Mouse (Mus musculus) kidney, postnatal 0 days (tissue): ENCODE results near the gene Ace2. TPM values are rescaled to one million over a fixed set of nuclear protein-coding genes. Genes with fewer than 3 reads are reported as not detected.

Source experiments
- ATAC-seq: fragments of 200-750 bp; cut with Nextera tagmentation; replicated peaks from 2 replicates; pipeline ENCODE4 v1.8.0; 2017; ENCODE audit warnings: low read depth, moderate number of reproducible peaks, moderate TSS enrichment, moderate library complexity; ENCODE audit not compliant: low FRiP score
- DNase-seq: peaks from one replicate; pipeline ENCODE4 v3.0.0-alpha.2; 2016; ENCODE audit warnings: low spot score
- H3K27ac ChIP-seq: fragments of 300-500 bp; sonication (generic); 2 replicates; pipeline ENCODE4 v1.5.1; 2014; ENCODE audit warnings: mild to moderate bottlenecking
- H3K27me3 ChIP-seq: fragments of 300-500 bp; sonication (generic); 2 replicates; pipeline ENCODE4 v1.6.1; 2014; ENCODE audit warnings: low read length, mixed read lengths; ENCODE audit not compliant: insufficient read depth
- H3K36me3 ChIP-seq: fragments of 300-500 bp; sonication (generic); 2 replicates; pipeline ENCODE4 v1.6.1; 2014; ENCODE audit warnings: low read length, mixed read lengths; ENCODE audit not compliant: insufficient read depth
- H3K4me1 ChIP-seq: fragments of 300-500 bp; sonication (generic); replicated peaks from 2 replicates; pipeline ENCODE4 v1.6.1; 2014; ENCODE audit warnings: antibody characterized with exemption, low read length, mixed read lengths; ENCODE audit not compliant: insufficient read depth
- H3K4me2 ChIP-seq: fragments of 300-500 bp; sonication (generic); 2 replicates; pipeline ENCODE4 v1.6.1; 2014; ENCODE audit warnings: mild to moderate bottlenecking, low read length, moderate library complexity, mixed read lengths
- H3K4me3 ChIP-seq: fragments of 300-500 bp; sonication (generic); replicated peaks from 2 replicates; pipeline ENCODE4 v1.5.1; 2014; ENCODE audit warnings: low read depth, low read length
- H3K9ac ChIP-seq: fragments of 300-500 bp; sonication (generic); 2 replicates; pipeline ENCODE4 v1.6.1; 2014; ENCODE audit warnings: low read depth, low read length
- H3K9me3 ChIP-seq: fragments of 300-500 bp; sonication (generic); replicated peaks from 2 replicates; pipeline ENCODE4 v1.6.1; 2016; ENCODE audit warnings: low read length, inconsistent platforms, mixed read lengths
- CTCF ChIP-seq: IDR thresholded peaks from 2 replicates; pipeline ENCODE4 v1.5.1; 2016; ENCODE audit warnings: antibody characterized with exemption, low read depth, mild to moderate bottlenecking, moderate library complexity
- WGBS: fragments of 180-500 bp; shearing (Covaris S2); extraction: QIAGEN DNeasy Blood & Tissue Kit; methylation state at CpG from one replicate; pipeline ENCODE4 v1.1.7; 2014; 5-methylcytosine and 5-hydroxymethylcytosine counted together
- polyA plus RNA-seq: library from polyadenylated mRNA; unstranded; fragments of >200 nt; fragmentation: Nextera tagmentation; extraction: Ambion mirVana; gene quantifications from 2 replicates; pipeline ENCODE4 v1.2.1, GENCODE M21; 2015

Gene Ace2
- polyA plus RNA-seq, 1 experiment from 2014 or later = 71.0 TPM

GRCm38 (mm10) chrX:164102198-164102597, 36.9 kb upstream of the Ace2 start:
- no peaks in the 10 kb centered on the region for H3K36me3 ChIP-seq
- WGBS = 76% methylated on average over 7 of the region's 7 CpGs
- TF ChIP-seq CTCF = no peak
- no peaks in the 10 kb centered on the region for H3K27me3 ChIP-seq
- H3K4me2 ChIP-seq = no peak overlapping the region
- ATAC-seq (no peak), DNase-seq (no peak)
- no peak overlapping the region for H3K27ac ChIP-seq
- no peak overlapping the region for H3K9ac ChIP-seq
- no peaks in the 10 kb centered on the region for H3K4me1 ChIP-seq
- H3K4me3 ChIP-seq = no peak overlapping the region
- no peaks in the 10 kb centered on the region for H3K9me3 ChIP-seq

DNA sequence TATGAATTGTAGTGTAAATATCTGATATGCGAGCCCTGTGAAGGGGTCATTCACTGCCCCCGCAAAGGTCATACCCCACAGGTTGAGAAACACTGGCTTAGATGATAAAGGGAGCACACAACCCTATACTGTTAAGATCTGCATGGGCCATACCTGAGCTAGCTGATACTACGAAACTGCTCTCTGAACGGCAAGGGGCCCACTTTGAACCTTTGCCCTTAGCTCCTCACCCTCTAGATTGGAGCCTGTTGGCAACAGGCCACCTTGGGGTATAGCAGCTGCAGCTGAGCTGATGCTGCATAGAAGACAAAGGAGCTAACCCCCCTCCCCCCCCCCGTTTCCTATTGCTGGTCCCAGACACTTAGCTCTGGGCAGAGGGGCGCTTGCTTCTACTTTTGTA, 36.5 kb upstream of the Ace2 start:
- no peaks in the 10 kb centered on the region for H3K36me3 ChIP-seq
- no peaks in the 10 kb centered on the region for H3K9me3 ChIP-seq
- 68% methylated on average over 6 of the region's 6 CpGs for WGBS
- no peaks in the 10 kb centered on the region for H3K27me3 ChIP-seq
- no peak overlapping the region for H3K27ac ChIP-seq
- ATAC-seq = no peak; the same call in 1 of the 2 replicates
- H3K4me1 ChIP-seq = no peaks in the 10 kb centered on the region
- no peak overlapping the region for H3K9ac ChIP-seq
- DNase-seq = no peak
- no peak for TF ChIP-seq CTCF
- no peak overlapping the region for H3K4me2 ChIP-seq
- no peak overlapping the region for H3K4me3 ChIP-seq

DNA sequence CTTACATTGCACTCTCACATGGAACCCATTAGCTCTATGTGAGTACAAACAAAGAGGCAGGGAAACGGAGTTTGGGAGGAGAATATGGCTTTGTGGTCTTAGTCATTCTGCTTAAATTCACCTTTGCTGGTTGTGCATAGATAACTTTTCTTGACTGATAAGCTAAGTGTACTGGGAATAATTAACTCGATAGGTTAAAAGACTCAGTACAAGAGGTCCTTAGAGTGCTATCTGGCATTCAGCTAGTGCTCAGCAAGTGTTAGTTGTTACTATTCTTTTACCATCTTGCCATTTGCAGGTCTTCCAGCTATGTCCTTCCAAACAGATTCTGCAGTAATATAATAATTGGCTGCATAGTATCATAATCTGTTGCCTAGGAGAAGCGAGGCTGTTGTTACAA, 28.0 kb upstream of the Ace2 start:
- 81% methylated on average over 3 of the region's 3 CpGs for WGBS
- Histone ChIP-seq H3K27ac (no peak overlapping the region), H3K9me3 (no peaks in the 10 kb centered on the region), H3K4me2 (no peak overlapping the region), H3K27me3 (no peaks in the 10 kb centered on the region), H3K4me1 (no peaks in the 10 kb centered on the region), H3K4me3 (no peak overlapping the region), H3K9ac (no peak overlapping the region), H3K36me3 (no peaks in the 10 kb centered on the region)
- TF ChIP-seq CTCF = no peak
- ATAC-seq (no peak), DNase-seq (no peak)

GRCm38 (mm10) chrX:164113744-164114143, 25.4 kb upstream of the Ace2 start:
- no peaks in the 10 kb centered on the region for H3K9me3 ChIP-seq
- no peaks in the 10 kb centered on the region for H3K36me3 ChIP-seq
- no peak overlapping the region for H3K4me3 ChIP-seq
- no peaks in the 10 kb centered on the region for H3K4me1 ChIP-seq
- H3K27me3 ChIP-seq = no peaks in the 10 kb centered on the region
- DNase-seq (no peak), ATAC-seq (no peak)
- TF ChIP-seq CTCF = no peak
- H3K9ac ChIP-seq = no peak overlapping the region
- no peak overlapping the region for H3K27ac ChIP-seq
- H3K4me2 ChIP-seq = no peak overlapping the region
- WGBS = 81% methylated on average over 6 of the region's 6 CpGs

- H3K9ac ChIP-seq = no peak overlapping the region
- no peak for DNase-seq
- H3K4me3 ChIP-seq = no peak overlapping the region
- H3K36me3 ChIP-seq = no peaks in the 10 kb centered on the region
- no peaks in the 10 kb centered on the region for H3K4me1 ChIP-seq
- no peak overlapping the region for H3K4me2 ChIP-seq
- H3K27me3 ChIP-seq = no peaks in the 10 kb centered on the region
- no peak for ATAC-seq
- no peak overlapping the region for H3K27ac ChIP-seq
- H3K9me3 ChIP-seq = no peaks in the 10 kb centered on the region
- WGBS = 89% methylated on average over 3 of the region's 3 CpGs
- TF ChIP-seq CTCF = no peak
Observed at GRCm38 (mm10) chrX:164123942-164124341, 15.2 kb upstream of the Ace2 start.

DNA sequence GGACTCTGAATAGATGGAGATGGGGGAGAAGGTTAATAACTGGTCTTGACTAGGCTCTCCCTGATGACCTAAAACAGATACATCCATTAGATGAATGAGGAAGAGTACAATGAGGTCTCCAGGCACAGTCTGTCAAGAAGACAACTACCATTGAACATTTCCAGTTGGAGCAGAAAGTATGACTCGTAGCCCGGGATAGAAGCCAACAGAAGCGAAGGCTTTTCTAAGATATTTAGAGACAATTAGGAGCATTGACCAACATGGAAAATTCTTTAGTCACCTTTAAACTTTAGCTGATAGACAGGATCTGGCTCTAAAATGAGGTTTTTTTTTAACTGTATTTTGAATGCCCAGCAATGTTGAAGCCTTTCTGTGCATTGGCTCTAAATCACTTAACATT, 5.6 kb upstream of the Ace2 start:
- Histone ChIP-seq H3K27me3 (no peaks in the 10 kb centered on the region), H3K27ac (no peak overlapping the region), H3K9ac (no peak overlapping the region), H3K4me3 (no peak overlapping the region), H3K36me3 (no peaks in the 10 kb centered on the region), H3K4me2 (no peak overlapping the region), H3K4me1 (no peaks in the 10 kb centered on the region), H3K9me3 (no peaks in the 10 kb centered on the region)
- ATAC-seq (no peak), DNase-seq (no peak)
- no peak for TF ChIP-seq CTCF
- 95% methylated on average over 3 of the region's 3 CpGs for WGBS

DNA sequence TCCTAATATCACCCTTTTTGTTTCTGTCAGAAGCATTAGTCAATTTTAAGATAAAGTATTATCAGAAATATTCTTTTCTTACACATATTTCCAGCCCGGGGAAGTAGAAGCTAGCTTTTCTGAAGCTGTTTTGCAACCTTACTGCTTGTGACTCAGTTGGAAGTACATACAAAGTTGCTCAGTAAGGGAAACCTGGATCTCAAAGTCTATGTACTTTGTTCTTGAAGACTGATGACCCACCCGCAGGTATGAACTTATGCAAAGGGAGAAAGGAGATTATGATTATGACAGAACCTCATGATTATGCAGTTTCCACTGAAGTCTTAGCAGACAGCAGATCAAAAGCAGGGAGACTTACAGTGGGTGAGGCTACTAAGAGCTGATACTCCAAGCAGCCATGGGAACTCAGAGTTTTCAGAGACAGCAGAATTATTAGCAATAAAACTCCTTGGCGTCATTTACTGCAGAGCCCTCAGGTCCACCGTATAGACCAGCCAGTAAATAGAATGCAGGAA, 3.8 kb upstream of the Ace2 start:
- Histone ChIP-seq H3K36me3 (no peaks in the 10 kb centered on the region), H3K27ac (no peak overlapping the region), H3K9ac (no peak overlapping the region), H3K4me1 (no peaks in the 10 kb centered on the region), H3K4me3 (no peak overlapping the region), H3K27me3 (no peaks in the 10 kb centered on the region), H3K9me3 (no peaks in the 10 kb centered on the region), H3K4me2 (no peak overlapping the region)
- DNase-seq (no peak), ATAC-seq (no peak)
- TF ChIP-seq CTCF = no peak
- 85% methylated on average over 4 of the region's 4 CpGs for WGBS
